Mouse (Mus musculus) monocyte, adult 59 days (primary cell): Measurements from ENCODE around the gene Pir. TPM values are rescaled to one million over a fixed set of nuclear protein-coding genes. Genes with fewer than 3 reads are reported as not detected.

Experiments used
- total RNA-seq, 2 experiments: library from RNA; stranded (reverse); gene quantifications; one replicate each; pipeline ENCODE4 v1.2.4; 2023

Gene Pir
- 1 to 10 TPM in 1 of 2 experiments, not detected in 1; 1.5 TPM for total RNA-seq

GRCm38 (mm10) chrX:164269285-164269761 lies at the start of gene Pir:
Gene Pir, plus strand, starts transcription at chrX:164269371.

GRCm38 (mm10) chrX:164258057-164258456 lies 11.1 kb upstream of the Pir start, which contains the start of gene Bmx:
Gene Bmx, minus strand, starts transcription at chrX:164258193.

GRCm38 (mm10) chrX:164373081-164373480 lies 103.9 kb downstream of the Pir start, which contains the start of gene Vegfd:
Gene Vegfd, plus strand, starts transcription at chrX:164373378.

DNA sequence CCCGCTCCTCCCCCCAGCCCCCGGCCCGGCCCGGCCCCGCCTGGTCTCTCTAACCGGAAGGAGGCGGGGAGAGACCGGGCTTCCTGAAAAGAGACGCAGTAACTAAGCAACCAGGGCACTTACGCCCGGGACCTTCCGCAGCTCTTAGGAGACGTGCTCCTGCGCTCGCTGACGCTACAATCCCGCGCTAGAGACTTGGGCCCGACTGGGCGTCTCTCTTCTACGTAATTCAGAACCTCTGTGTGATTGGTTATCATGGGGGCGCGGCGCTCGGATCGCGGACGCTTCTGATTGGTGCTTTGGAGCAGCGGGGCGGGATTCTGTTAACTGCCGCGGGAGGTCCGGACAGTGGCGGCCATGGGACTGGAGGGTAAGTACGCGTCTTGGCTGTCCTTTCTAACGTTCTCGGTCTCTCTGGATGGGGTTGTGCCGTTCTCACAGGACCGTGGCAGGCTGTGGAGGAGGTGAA lies 150.3 kb downstream of the Pir start, which contains the start of gene Piga:
Piga (plus strand) TSS at position 317 of the 469 bp plus-strand sequence.

Other genes starting within 250 kb of the Pir start
- 1 to 10 TPM in 1 of 2 experiments, under 1 TPM in 1; 0.73 to 1.8 TPM for gene Car5b, start 241.4 kb upstream of the Pir start, total RNA-seq
- 1 to 10 TPM; 4.7 to 5.6 TPM for gene Siah1b, start 192.9 kb upstream of the Pir start, total RNA-seq
- gene Cltrn, start 180.5 kb upstream of the Pir start, total RNA-seq: not detected
- gene Ace2, start 130.0 kb upstream of the Pir start, total RNA-seq: not detected
- gene Bmx, start 11.2 kb upstream of the Pir start, total RNA-seq: 10 to 100 TPM in 1 of 2 experiments, 1 to 10 TPM in 1; 9.7 to 11.8 TPM
- not detected for gene Vegfd, start 104.0 kb downstream of the Pir start, total RNA-seq
- 10 to 100 TPM; 10.5 to 13.1 TPM for gene Piga, start 150.4 kb downstream of the Pir start, total RNA-seq
- not detected for gene Asb11, start 167.6 kb downstream of the Pir start, total RNA-seq
- gene Asb9, start 237.0 kb downstream of the Pir start, total RNA-seq: not detected